ENCODE assay signal across 15 mouse cellular contexts in the genomic region with DNA sequence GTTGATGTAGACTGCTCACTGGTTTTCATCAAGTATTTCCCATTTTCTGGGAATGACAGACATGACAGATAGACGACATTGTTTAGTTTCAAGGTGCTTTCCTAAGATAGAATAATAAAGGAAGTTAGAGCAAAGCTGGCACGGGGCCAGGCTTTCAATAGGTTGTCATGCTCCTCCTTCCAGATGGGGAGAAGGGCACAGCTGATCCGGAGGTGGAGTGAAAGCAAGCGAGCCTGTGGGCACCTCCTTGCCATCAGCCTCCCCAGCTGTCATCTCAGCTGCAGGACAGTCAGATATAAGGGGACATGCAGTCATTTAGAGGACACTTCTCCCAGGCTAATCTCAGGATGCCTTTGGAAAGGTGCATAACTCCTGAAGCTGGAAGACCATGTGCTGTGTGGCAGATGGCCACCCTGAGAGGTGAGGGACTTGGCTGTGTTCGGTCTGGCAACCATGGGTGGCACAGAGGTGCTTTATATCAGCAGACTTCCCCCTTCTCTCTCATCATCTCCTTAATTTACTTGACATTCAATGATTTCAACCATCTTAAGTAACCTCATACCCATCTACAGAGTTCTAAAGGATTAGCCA.
DNase-seq lines count a peak whose midpoint lies in the region; ATAC-seq and TF ChIP-seq lines count a peak whose summit lies in the region.
"Had no signal": no experiment of that assay in that cellular context is flagged by ENCODE, and none has a peak within 500 bp of the region (broad histone marks: within the 10 kb centered on the region; RNA-seq: fewer than 3 reads in every experiment).

No protein-coding gene starts in this region.

- H3K9ac ChIP-seq in hindbrain, embryonic 13.5 days: no peak overlapping the region
- no peak overlapping the region for H3K9ac ChIP-seq in hindbrain, embryonic 14.5 days
- H3K9ac ChIP-seq in MEL (ENCODE audit: control insufficient read depth, low read depth, low read length, poor library complexity, severe bottlenecking): no peak overlapping the region
- H3K9ac ChIP-seq in liver, embryonic 11.5 days (ENCODE audit: low read depth, low read length): no peak overlapping the region
- H3K9ac ChIP-seq: midbrain, embryonic 12.5 days; neural tube, embryonic 13.5 days had no signal

- no peak for TF ChIP-seq POLR2A in MEL (IDR thresholded peaks at IDR 0.05; ENCODE audit: control insufficient read depth in 1 of 2, insufficient read depth in 1 of 2, low read depth in 1 of 2, low read length in 2 of 2, poor library complexity in 1 of 2)

- WGBS in hindbrain, embryonic 13.5 days: 61% methylated on average over 5 of the region's 5 CpGs
- 60% methylated on average over 5 of the region's 5 CpGs for WGBS in hindbrain, embryonic 14.5 days
- WGBS in liver, embryonic 11.5 days: 54% methylated on average over 5 of the region's 5 CpGs

- no peak for TF ChIP-seq CTCF in MEL (IDR thresholded peaks at IDR 0.05 in 2 of 3, conservative IDR thresholded peaks at IDR 0.05 in 1 of 3; ENCODE audit: control insufficient read depth in 1 of 3, insufficient read depth in 1 of 3, low read depth in 2 of 3, low read length in 3 of 3, poor library complexity in 1 of 3, severe bottlenecking in 1 of 3)

- no peak for TF ChIP-seq RAD21 in MEL (IDR thresholded peaks at IDR 0.05; ENCODE audit: low read depth, low read length)

- no peak overlapping the region for H3K4me3 ChIP-seq in hindbrain, embryonic 13.5 days
- H3K4me3 ChIP-seq in hindbrain, embryonic 14.5 days (replicated peaks; ENCODE audit: low read length): no peak overlapping the region
- no peak overlapping the region for H3K4me3 ChIP-seq in MEL (ENCODE audit: control insufficient read depth in 1 of 2, insufficient read depth in 1 of 2, low read depth in 2 of 2, low read length in 2 of 2)
- no peak overlapping the region for H3K4me3 ChIP-seq in liver, embryonic 11.5 days (ENCODE audit: low read depth, low read length)
- H3K4me3 ChIP-seq: midbrain, embryonic 12.5 days; neural tube, embryonic 13.5 days had no signal

- DNase-seq in hindbrain, embryonic 14.5 days (ENCODE audit: low spot score): no peak
- DNase-seq in MEL (ENCODE audit: low read depth, low spot score) (peak; percentile 45), MEL-GATA-1-ER (ENCODE audit: extremely low read depth, low read depth) (peak; percentile 1)
- peak; percentile 15 to 33 for DNase-seq in left cerebral cortex, postnatal 36 days (ENCODE audit: low spot score in 2 of 2)
- no peak for DNase-seq in liver, embryonic 11.5 days (ENCODE audit: low spot score)
- no peak for DNase-seq in thymus, postnatal 4 days
- DNase-seq: heart, adult 18-20 months; liver; lung, postnatal 14 days; retina, postnatal 1 day had no signal

- TF ChIP-seq EP300 in MEL (IDR thresholded peaks at IDR 0.05; ENCODE audit: low read depth in 1 of 2, low read length in 2 of 2): no peak

- intact Hi-C loops in left cerebral cortex, postnatal 36 days (cut with DNase I): loop anchor here (5.0 kb wide), 1 partner anchor 181 kb away; no protein-coding TSS in a partner anchor

- H3K9me3 ChIP-seq in hindbrain, embryonic 13.5 days: no peaks in the 10 kb centered on the region
- no peaks in the 10 kb centered on the region for H3K9me3 ChIP-seq in hindbrain, embryonic 14.5 days (ENCODE audit: control insufficient read depth, low read length)
- H3K9me3 ChIP-seq in MEL (replicated peaks; ENCODE audit: insufficient read depth, low read length): no peaks in the 10 kb centered on the region
- peaks cover 6% of the 10 kb centered on the region; the same call in 1 of the 2 replicates for H3K9me3 ChIP-seq in liver, embryonic 11.5 days (ENCODE audit: control insufficient read depth, low read length)
- H3K9me3 ChIP-seq: midbrain, embryonic 12.5 days; neural tube, embryonic 13.5 days had no signal

- H3K79me2 ChIP-seq in MEL (ENCODE audit: control insufficient read depth, insufficient read depth, low read length, poor library complexity): no peaks in the 10 kb centered on the region

- no peak overlapping the region for H3K27ac ChIP-seq in hindbrain, embryonic 13.5 days
- no peak overlapping the region for H3K27ac ChIP-seq in hindbrain, embryonic 14.5 days
- H3K27ac ChIP-seq in MEL (ENCODE audit: control insufficient read depth, low read depth, low read length): no peak overlapping the region
- H3K27ac ChIP-seq in liver, embryonic 11.5 days (ENCODE audit: low read depth, low read length): no peak overlapping the region
- H3K27ac ChIP-seq: midbrain, embryonic 12.5 days; neural tube, embryonic 13.5 days had no signal

- no peaks in the 10 kb centered on the region for H3K27me3 ChIP-seq in hindbrain, embryonic 13.5 days
- H3K27me3 ChIP-seq in hindbrain, embryonic 14.5 days (ENCODE audit: control insufficient read depth, insufficient read depth, low read length): no peaks in the 10 kb centered on the region
- no peaks in the 10 kb centered on the region for H3K27me3 ChIP-seq in MEL (ENCODE audit: control insufficient read depth in 1 of 2, insufficient read depth in 2 of 2, low read length in 2 of 2)
- H3K27me3 ChIP-seq in liver, embryonic 11.5 days (replicated peaks; ENCODE audit: control insufficient read depth, insufficient read depth, low read length): no peaks in the 10 kb centered on the region
- H3K27me3 ChIP-seq: midbrain, embryonic 12.5 days; neural tube, embryonic 13.5 days had no signal

- no peaks in the 10 kb centered on the region for H3K4me1 ChIP-seq in hindbrain, embryonic 13.5 days (replicated peaks)
- no peaks in the 10 kb centered on the region for H3K4me1 ChIP-seq in hindbrain, embryonic 14.5 days (replicated peaks; ENCODE audit: control insufficient read depth, insufficient read depth, low read length)
- no peaks in the 10 kb centered on the region for H3K4me1 ChIP-seq in MEL (ENCODE audit: control insufficient read depth in 1 of 2, insufficient read depth in 2 of 2, low read length in 2 of 2)
- no peaks in the 10 kb centered on the region for H3K4me1 ChIP-seq in liver, embryonic 11.5 days (replicated peaks; ENCODE audit: control insufficient read depth, insufficient read depth, low read length)
- H3K4me1 ChIP-seq: midbrain, embryonic 12.5 days; neural tube, embryonic 13.5 days had no signal

- no peaks in the 10 kb centered on the region for H3K36me3 ChIP-seq in hindbrain, embryonic 13.5 days
- no peaks in the 10 kb centered on the region for H3K36me3 ChIP-seq in hindbrain, embryonic 14.5 days (replicated peaks; ENCODE audit: control insufficient read depth, insufficient read depth)
- no peaks in the 10 kb centered on the region for H3K36me3 ChIP-seq in MEL (ENCODE audit: control insufficient read depth in 1 of 2, insufficient read depth in 2 of 2, low read length in 2 of 2)
- no peaks in the 10 kb centered on the region for H3K36me3 ChIP-seq in liver, embryonic 11.5 days (ENCODE audit: control insufficient read depth, insufficient read depth, low read length)
- H3K36me3 ChIP-seq: midbrain, embryonic 12.5 days; neural tube, embryonic 13.5 days had no signal

- 0 out of 2 replicates have a peak, but pooled peaks have one; percentile 24 for ATAC-seq in hindbrain, embryonic 13.5 days (ENCODE audit: low FRiP score)
- ATAC-seq in hindbrain, embryonic 14.5 days (ENCODE audit: low FRiP score): no peak
- no peak for ATAC-seq in liver, embryonic 11.5 days (replicated peaks; ENCODE audit: low FRiP score)
- ATAC-seq: forebrain, embryonic 14.5 days; intestine, embryonic 16.5 days had no signal

- H3K4me2 ChIP-seq in hindbrain, embryonic 13.5 days: no peak overlapping the region
- H3K4me2 ChIP-seq in hindbrain, embryonic 14.5 days (replicated peaks): no peak overlapping the region
- H3K4me2 ChIP-seq in liver, embryonic 11.5 days: no peak overlapping the region
- H3K4me2 ChIP-seq: midbrain, embryonic 12.5 days; neural tube, embryonic 13.5 days had no signal

TF ChIP-seq in MEL, 35 proteins besides CTCF, POLR2A, EP300 and RAD21:
- no peak for TF ChIP-seq ZKSCAN1 (IDR thresholded peaks at IDR 0.05; ENCODE audit: low read depth, low read length)
- peak; percentile 18; the same call in 1 of the 2 replicates for TF ChIP-seq ETS1 (IDR thresholded peaks at IDR 0.05; ENCODE audit: low read depth, low read length)

Comparison
In these comparisons a context has a peak if more than half of its experiments do, and no peak if none do; other contexts are left out.
1. DNase-seq: peak in MEL (single experiment), MEL-GATA-1-ER (single experiment) and left cerebral cortex, postnatal 36 days (2 of 2); none in hindbrain, embryonic 14.5 days (single experiment), liver, embryonic 11.5 days (single experiment) and thymus, postnatal 4 days (single experiment).